Mouse (Mus musculus): ENCODE results near the gene Rbbp8nl.

DNA sequence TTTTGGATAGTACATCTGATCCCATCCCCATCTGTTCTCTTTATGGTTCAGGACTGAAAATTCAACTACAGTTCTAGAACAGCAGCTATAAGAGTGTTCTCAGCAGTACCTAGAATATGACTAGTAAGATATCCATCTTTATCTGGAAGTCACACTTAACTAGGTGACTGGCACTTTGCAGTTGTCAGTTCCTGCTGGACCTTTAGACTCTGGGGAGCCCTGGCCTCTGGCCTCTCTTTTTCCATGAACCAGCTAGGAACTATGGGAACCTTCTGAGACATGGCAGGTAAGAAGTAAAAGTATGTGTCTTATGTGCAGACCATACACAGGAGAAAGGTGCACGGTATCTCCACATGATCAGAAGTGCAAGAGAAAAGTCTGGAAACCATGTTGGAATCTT, 39.8 kb upstream of the Rbbp8nl start:
- no peak for TF ChIP-seq POLR2A (IDR thresholded peaks at IDR 0.05; ENCODE audit: control insufficient read depth, low read depth, low read length)
- no peak for TF ChIP-seq CTCF (IDR thresholded peaks at IDR 0.05; ENCODE audit: control insufficient read depth, insufficient read depth, insufficient replicate concordance, low read depth, low read length)
